Mouse (Mus musculus) urinary bladder, adult 2 months (tissue): ENCODE results near the gene Marveld3. TPM values are rescaled to one million over a fixed set of nuclear protein-coding genes. Genes with fewer than 3 reads are reported as not detected.

Source experiments
- DNase-seq: peaks from one replicate; pipeline ENCODE4 v3.0.0; 2022; ENCODE audit warnings: low spot score
- polyA plus RNA-seq: library from polyadenylated mRNA; depleted of rRNA; stranded (reverse); fragments of >200 nt; gene quantifications from 2 replicates; pipeline ENCODE4 v1.2.3, GENCODE M21; 2012

The Marveld3 gene
- polyA plus RNA-seq, 1 experiment = 10.6 TPM

DNA sequence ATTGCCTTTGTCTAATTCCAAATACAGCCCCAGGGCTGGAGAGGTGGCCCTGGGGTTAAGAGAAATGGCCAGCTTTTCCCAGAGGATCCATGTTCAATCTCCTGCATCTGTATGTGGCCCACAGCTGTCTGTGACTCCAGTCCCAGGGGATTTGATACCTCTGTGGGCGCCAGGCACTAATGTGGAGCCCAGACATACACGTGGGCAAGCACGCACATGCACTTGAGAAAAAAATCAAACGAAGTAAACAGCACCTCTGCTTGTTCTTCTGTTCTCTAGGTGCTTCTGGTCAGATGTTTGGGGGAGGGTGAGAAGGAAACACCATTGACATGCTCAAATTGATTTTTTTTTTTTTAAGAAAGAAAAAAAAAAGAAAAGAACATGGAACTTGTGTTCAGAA, 2.1 kb upstream of the Marveld3 start:
- no peak for DNase-seq

DNA sequence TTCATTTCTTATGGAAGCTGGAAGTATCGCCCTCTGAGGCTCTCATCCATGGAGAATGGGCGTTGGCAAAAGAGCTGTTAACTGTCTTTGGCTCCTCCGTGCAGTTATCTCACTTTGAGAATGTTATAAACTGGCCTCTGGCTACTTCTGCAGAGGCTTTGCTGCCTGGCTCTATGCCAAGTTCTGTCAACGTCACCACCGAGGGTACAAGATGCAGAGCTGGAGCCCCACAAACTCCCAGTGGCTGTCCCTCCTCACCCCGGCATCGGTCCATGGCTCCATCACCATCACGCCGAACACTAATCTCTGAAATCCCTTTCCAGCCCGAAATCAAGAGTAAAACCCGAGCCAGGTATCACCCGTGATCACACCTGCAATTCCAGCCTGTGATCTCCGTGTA, 1.4 kb upstream of the Marveld3 start:
- no peak for DNase-seq

DNA sequence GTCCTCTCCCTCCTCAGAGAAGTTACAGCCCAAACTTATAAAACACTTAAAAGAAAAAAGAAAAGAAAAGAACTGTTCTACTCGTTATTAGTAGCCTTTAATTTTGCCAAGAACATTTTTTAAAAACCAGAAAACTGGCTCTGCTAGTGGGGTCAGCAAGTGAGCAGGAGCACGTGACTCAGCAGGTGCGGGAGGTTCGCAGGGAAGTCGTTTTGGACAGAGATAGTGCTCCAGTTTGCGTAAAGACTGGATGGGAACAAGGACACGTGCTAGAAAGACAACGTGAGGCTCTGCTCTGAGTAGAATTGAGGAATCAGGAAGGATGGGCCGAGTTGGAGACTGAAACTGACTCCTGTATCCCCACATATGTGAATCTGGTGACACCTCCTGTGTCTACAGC, 893 bp upstream of the Marveld3 start:
- no peak for DNase-seq

- no peak for DNase-seq
These were observed 2.9 kb downstream of the Marveld3 start for GRCm38 (mm10) chr8:109959112-109959511.

- no peak for DNase-seq
These were observed 3.9 kb downstream of the Marveld3 start for GRCm38 (mm10) chr8:109958036-109958655.

- DNase-seq = no peak
These were observed 4.6 kb downstream of the Marveld3 start for GRCm38 (mm10) chr8:109957167-109958028.

DNA sequence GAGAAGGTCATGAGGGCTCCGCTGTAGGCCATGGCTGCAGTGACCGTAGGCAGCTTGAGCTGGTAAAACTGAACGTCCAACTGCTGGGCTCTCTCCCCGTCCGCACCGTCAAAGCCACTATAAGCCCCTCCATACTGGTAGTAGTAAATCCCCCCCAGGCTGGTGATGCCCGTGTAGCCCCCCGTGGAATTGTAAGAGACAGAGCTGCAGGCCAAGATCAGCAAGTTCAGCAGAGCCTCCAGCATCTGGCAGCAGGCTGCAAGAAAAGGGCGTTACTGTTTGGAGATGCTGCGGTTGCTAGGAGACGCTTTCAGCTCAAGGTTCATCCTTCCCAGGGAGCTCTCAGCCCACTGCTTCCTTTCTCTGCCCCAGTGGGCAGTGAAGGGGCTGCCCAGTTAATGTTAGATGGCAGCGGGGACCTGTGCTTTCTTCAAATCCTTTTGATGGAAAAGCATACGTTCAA, 7.5 kb downstream of the Marveld3 start:
- no peak for DNase-seq

DNA sequence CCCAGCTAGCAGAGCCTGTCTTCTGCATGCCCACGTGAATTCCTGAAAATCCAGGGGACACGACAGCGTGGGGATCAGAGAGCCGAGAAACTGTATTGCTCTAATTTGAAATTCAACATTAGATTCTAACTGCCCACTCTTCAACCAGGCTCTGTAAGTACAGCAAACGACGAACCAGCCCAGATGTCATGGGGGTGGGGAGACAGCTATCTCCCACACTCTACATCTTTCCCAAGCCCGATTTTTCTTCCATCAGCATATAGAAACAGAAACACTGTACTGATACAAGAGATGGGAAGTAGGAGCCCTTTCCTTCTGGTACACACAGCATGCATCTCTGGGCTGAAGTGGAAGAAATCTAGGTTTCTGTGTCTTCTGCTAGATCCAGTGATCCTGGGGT, 9.8 kb downstream of the Marveld3 start:
- DNase-seq = no peak

GRCm38 (mm10) chr8:109948285-109948564, 13.8 kb downstream of the Marveld3 start:
- DNase-seq = no peak

DNA sequence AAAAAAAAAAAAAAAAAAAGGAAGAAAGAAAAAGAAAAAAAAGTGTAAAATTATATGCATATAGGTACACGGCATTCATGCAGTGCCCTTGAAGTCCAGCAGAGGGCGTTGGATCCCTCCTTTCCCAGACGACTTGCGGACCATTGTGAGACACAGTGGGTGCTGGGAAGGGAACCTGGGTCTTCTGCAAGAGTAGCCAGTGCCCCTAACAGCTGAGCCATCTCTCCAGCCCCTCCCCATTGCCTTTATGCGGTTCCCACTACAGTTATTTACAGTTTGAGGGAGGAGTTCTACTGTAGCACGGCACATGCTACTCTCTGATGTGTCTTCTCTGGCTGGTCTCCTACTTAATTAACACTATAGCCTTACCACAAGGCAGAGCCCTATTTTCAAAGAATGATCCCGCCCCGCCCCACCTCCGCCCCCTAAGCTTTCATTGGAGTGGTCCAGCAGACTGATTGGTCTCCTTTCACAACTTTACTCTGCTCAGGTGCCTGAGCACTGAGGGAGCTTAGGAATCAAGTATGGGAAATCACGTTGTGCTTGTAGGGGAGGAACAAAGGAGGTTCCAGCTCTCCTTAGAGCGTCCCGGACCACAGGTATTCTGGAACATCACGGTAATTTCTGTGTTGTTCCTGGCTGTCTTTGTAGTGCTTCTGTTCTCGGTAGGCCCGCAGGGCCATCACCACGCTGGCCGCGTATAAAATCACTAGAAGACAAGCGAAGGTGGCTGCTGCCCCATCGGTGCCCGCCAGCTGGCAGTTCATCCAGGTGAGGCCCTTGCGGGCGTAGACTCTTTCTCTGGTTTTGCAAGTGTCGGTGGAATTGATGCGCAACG, 14.3 kb downstream of the Marveld3 start:
- DNase-seq = no peak

DNA sequence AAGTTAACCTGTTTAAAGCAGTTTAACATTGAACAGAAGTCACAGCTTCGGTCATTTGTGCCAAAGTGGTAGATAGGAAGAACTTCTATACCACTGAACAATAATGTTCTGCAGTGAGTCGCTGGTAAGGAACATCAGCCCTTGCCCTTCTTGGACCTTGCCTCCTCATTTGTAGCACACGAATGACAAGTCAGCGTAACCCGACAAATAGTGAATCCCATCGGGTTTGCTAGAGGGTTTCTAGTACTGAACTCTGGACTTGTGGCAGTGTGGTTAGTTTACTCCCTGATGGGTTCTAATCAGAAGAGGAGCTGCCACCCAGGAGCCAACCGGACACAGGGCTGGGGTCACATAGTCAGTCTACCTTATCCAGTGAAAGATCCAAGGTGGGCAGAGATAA, 15.7 kb downstream of the Marveld3 start:
- no peak for DNase-seq

- DNase-seq = no peak
These were observed 16.3 kb downstream of the Marveld3 start for GRCm38 (mm10) chr8:109945694-109946093.

- no peak for DNase-seq
These were observed 16.8 kb downstream of the Marveld3 start for GRCm38 (mm10) chr8:109945153-109945632.

DNA sequence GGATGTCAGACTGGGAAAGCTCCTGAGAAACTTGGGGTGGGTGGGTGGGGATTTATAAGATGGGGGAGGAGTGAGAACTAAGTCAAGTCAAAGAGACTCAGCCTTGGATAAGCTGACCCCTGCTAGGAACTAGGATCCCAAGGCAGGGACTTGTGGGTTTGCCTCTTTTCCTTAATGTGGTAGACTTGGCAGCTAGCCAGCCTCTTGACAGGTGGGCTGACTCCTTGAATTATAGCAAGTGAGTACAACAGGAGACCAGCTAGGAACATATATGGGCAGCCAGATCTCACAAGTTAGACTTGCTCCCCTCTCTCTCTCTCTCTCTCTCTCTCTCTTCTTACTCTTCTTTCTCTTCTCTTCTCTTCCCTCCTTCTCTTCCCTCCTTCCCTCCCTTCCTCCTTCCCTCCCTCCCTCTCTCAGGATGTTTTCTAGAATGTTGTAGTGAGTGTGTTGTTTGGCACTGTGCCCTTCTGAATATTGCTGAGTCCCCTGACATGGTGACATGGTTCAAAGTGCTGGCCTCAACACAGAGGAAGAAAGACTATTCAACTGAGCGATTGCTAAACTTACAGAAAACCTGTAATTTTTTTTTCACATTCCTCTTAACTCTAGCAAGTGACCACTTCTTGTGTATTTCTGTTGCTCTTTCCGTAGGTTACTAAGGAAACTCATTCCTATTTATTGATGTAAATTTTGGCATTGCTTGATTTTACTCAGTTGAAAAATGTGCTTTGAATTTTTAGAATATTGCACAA, 20.2 kb downstream of the Marveld3 start:
- no peak for DNase-seq

GRCm38 (mm10) chr8:109920406-109921390, 41.3 kb downstream of the Marveld3 start:
- DNase-seq = no peak

DNA sequence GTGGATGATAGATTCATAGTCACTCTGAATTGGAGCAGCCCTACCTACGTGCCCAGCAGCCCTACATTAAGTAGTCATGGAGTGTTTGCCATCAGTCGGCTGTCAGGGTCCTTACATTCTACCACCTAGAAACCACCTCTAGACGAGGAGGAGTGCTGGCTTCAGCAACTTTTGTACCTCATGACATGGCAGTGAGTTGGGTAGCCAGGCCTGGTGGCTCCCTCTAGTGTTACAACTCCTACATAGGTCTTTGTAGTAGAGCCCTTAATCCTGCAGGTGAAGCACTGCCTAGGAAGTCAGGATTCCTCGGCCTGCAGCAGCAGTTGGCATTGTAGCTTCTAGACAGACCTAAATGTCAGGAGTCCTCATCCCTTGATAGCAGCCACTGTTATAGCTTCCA, 44.7 kb downstream of the Marveld3 start:
- DNase-seq = no peak

DNA sequence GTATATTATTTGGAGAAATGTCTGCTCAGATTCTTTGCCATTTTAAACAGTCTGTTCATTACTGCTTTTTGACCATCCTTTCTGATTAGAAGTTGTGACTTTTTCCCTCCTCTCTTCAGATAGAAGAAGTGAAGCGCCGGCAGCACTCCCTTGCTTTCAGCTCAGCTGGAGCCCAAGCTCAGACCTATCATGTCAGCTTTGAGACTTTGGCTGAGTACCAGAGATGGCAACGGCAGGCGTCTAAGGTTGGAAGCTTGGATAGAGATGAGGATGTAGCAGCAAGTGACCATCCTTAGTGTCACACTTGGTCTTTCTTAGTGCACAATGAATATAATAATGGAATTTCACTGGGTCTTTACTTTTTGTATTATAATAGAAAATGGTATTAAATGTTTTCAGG, 54.6 kb downstream of the Marveld3 start:
- DNase-seq = no peak

- no peak for DNase-seq
These were observed 55.1 kb downstream of the Marveld3 start for GRCm38 (mm10) chr8:109906907-109907306.

DNA sequence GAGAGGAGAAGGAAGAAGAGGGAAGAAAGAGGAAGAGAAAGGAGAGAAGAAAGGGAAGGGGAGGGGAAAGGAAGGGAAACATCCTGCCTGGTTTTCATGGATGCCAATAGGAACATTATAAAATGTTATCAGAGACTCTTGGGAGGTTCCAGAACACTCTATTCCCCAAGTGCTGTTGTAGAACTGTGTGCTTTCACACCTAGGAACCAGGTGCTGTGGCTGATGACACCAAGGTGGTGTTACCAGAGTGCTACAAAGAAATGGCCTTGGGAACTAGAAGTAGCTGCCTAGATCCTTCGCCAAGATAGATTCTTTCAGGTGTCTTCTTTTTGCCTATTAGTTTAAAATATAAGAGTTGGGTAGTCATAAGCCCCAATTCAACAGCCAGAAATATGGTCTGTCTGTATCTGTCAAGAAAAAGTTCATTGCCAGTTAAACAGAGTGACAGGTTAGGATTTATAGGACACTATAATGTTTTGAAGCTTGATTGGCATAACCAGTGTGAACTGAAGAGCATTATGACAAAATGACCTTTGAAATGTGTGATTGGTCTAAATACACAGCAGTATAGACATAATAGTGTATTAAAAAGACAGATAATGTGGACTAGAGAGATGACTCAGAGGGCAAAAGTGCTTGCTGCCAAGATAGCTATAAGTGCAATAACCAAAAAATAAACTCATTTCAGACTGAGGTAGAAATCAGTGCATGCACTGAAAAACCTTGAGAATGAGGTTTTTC, 56.9 kb downstream of the Marveld3 start:
- no peak for DNase-seq
